Mouse (Mus musculus): ENCODE measurements around the gene Krtap3-2. TPM values are rescaled to one million over a fixed set of nuclear protein-coding genes. Genes with fewer than 3 reads are reported as not detected.

Gene Krtap3-2
- total RNA-seq, 2 experiments from 2014 or later = not detected

Other genes starting within 250 kb of the Krtap3-2 start
- not detected for gene Krt25, start 233.9 kb downstream of the Krtap3-2 start, total RNA-seq (2021)
- not detected for gene Krt26, start 218.9 kb downstream of the Krtap3-2 start, total RNA-seq (2021)
- gene Krt27, start 205.7 kb downstream of the Krtap3-2 start, total RNA-seq (2021) = not detected
- not detected for gene Krt28, start 181.9 kb downstream of the Krtap3-2 start, total RNA-seq (2021)
- 1 to 10 TPM; 4.4 to 6.4 TPM for gene Krt10, start 167.5 kb downstream of the Krtap3-2 start, total RNA-seq (2021)
- not detected for gene Krt12, start 134.6 kb downstream of the Krtap3-2 start, total RNA-seq (2021)
- gene Krt20, start 118.7 kb downstream of the Krtap3-2 start, total RNA-seq (2021) = under 1 TPM in 1 of 2 experiments, not detected in 1; 0.26 TPM
- gene Krt23, start 63.7 kb downstream of the Krtap3-2 start, total RNA-seq (2021) = under 1 TPM in 1 of 2 experiments, not detected in 1; 0.16 TPM
- gene Krt39, start 35.5 kb downstream of the Krtap3-2 start, total RNA-seq (2021) = not detected
- not detected for gene Krt40, start 13.7 kb downstream of the Krtap3-2 start, total RNA-seq (2021)
- not detected for gene Krtap3-3, start 6.0 kb downstream of the Krtap3-2 start, total RNA-seq (2021)
- gene Gm11939, start 2.6 kb upstream of the Krtap3-2 start, total RNA-seq (2021) = not detected
- gene Krtap3-1, start 9.8 kb upstream of the Krtap3-2 start, total RNA-seq (2021) = not detected
- not detected for gene Krtap1-5, start 24.2 kb upstream of the Krtap3-2 start, total RNA-seq (2021)
- not detected for gene Krtap1-4, start 26.8 kb upstream of the Krtap3-2 start, total RNA-seq (2021)
- gene Krtap1-3, start 34.5 kb upstream of the Krtap3-2 start, total RNA-seq (2021) = not detected
- not detected for gene Krtap9-3, start 41.3 kb upstream of the Krtap3-2 start, total RNA-seq (2021)
- not detected for gene Gm11938, start 46.5 kb upstream of the Krtap3-2 start, total RNA-seq (2021)
- gene Gm11937, start 53.3 kb upstream of the Krtap3-2 start, total RNA-seq (2021) = not detected
- gene Krtap2-4, start 58.0 kb upstream of the Krtap3-2 start, total RNA-seq (2021) = not detected
- not detected for gene Gm11562, start 63.6 kb upstream of the Krtap3-2 start, total RNA-seq (2021)
- not detected for gene Krtap4-1, start 71.4 kb upstream of the Krtap3-2 start, total RNA-seq (2021)
- not detected for gene Krtap4-2, start 78.2 kb upstream of the Krtap3-2 start, total RNA-seq (2021)
- gene Krtap4-7, start 87.2 kb upstream of the Krtap3-2 start, total RNA-seq (2021) = not detected
- gene Gm11555, start 93.4 kb upstream of the Krtap3-2 start, total RNA-seq (2021) = not detected
- gene Gm11563, start 102.1 kb upstream of the Krtap3-2 start, total RNA-seq (2021) = not detected
- not detected for gene Krtap4-6, start 109.1 kb upstream of the Krtap3-2 start, total RNA-seq (2021)
- gene Gm14190, start 133.9 kb upstream of the Krtap3-2 start, total RNA-seq (2021) = not detected
- gene Gm14180, start 177.4 kb upstream of the Krtap3-2 start, total RNA-seq (2021) = not detected
- gene Gm11595, start 216.1 kb upstream of the Krtap3-2 start, total RNA-seq (2021) = not detected
- gene Krtap4-8, start 223.9 kb upstream of the Krtap3-2 start, total RNA-seq (2021) = not detected
- not detected for gene Krtap4-9, start 228.3 kb upstream of the Krtap3-2 start, total RNA-seq (2021)
- gene Gm11596, start 236.6 kb upstream of the Krtap3-2 start, total RNA-seq (2021) = not detected
- gene Gm11569, start 242.1 kb upstream of the Krtap3-2 start, total RNA-seq (2021) = not detected
- gene Gm11554, start 247.6 kb upstream of the Krtap3-2 start, total RNA-seq (2021) = not detected